Mouse (Mus musculus) embryonic facial prominence, embryonic 12.5 days (tissue): ENCODE results near the gene Nhsl2. TPM values are rescaled to one million over a fixed set of nuclear protein-coding genes. Genes with fewer than 3 reads are reported as not detected.
"Not testable (repeated sequence)": the region's sequence is repeated elsewhere in the genome, so short reads cannot be mapped to it uniquely, and the experiment has no call there.

Source experiments
- ATAC-seq: fragments of 200-750 bp; cut with Nextera tagmentation; 2 replicates; pipeline ENCODE4 v1.8.0; 2017; ENCODE audit not compliant: insufficient number of reproducible peaks, insufficient read depth, low FRiP score, low TSS enrichment
- H3K27ac ChIP-seq: fragments of 300-500 bp; sonication (generic); 2 replicates; pipeline ENCODE4 v1.5.1; 2016; ENCODE audit warnings: mild to moderate bottlenecking
- H3K27me3 ChIP-seq: fragments of 300-500 bp; sonication (generic); 2 replicates; pipeline ENCODE4 v1.6.1; 2016; ENCODE audit warnings: mild to moderate bottlenecking, moderate library complexity
- H3K36me3 ChIP-seq: fragments of 300-500 bp; sonication (generic); 2 replicates; pipeline ENCODE4 v1.6.1; 2016; ENCODE audit warnings: mild to moderate bottlenecking
- H3K4me1 ChIP-seq: fragments of 300-500 bp; sonication (generic); 2 replicates; pipeline ENCODE4 v1.6.1; 2016
- H3K4me2 ChIP-seq: fragments of 300-500 bp; sonication (generic); replicated peaks from 2 replicates; pipeline ENCODE4 v1.6.1; 2016; ENCODE audit warnings: mild to moderate bottlenecking, moderate library complexity
- H3K4me3 ChIP-seq: fragments of 300-500 bp; sonication (generic); 2 replicates; pipeline ENCODE4 v1.5.1; 2016; ENCODE audit warnings: mild to moderate bottlenecking
- H3K9ac ChIP-seq: fragments of 300-500 bp; sonication (generic); 2 replicates; pipeline ENCODE4 v1.6.1; 2016; ENCODE audit warnings: mild to moderate bottlenecking, moderate library complexity
- H3K9me3 ChIP-seq: fragments of 300-500 bp; sonication (generic); 2 replicates; pipeline ENCODE4 v1.6.1; 2016; ENCODE audit warnings: mild to moderate bottlenecking, moderate library complexity
- WGBS: fragments of 180-500 bp; shearing (Covaris S2); methylation state at CpG from one replicate; pipeline ENCODE4 v1.1.7; 2016; 5-methylcytosine and 5-hydroxymethylcytosine counted together
- polyA plus RNA-seq: library from polyadenylated mRNA; unstranded; fragments of >200 nt; fragmentation: Nextera tagmentation; extraction: Ambion mirVana; gene quantifications from 2 replicates; pipeline ENCODE4 v1.2.1, GENCODE M21; 2016

Nhsl2 gene
- 20.1 and 21.6 TPM in 2 replicates for polyA plus RNA-seq

GRCm38 (mm10) chrX:101849281-101849821, at the start of gene Nhsl2:
Gene Nhsl2 (plus strand): TSS chrX:101849385.
- Histone ChIP-seq H3K27ac (peak within 1 kb of the TSS; percentile 41; the same call in 1 of the 2 replicates), H3K4me1 (peaks cover 7% of the 10 kb centered on the region; the same call in 1 of the 2 replicates), H3K36me3 (no peaks in the 10 kb centered on the region), H3K9me3 (no peaks in the 10 kb centered on the region), H3K4me3 (peak within 1 kb of the TSS; percentile 54), H3K4me2 (peak within 1 kb of the TSS; percentile 63), H3K9ac (peak within 1 kb of the TSS; percentile 64), H3K27me3 (peaks cover 61% of the 10 kb centered on the region)
- 26% methylated on average over 38 of the region's 58 CpGs for WGBS
- peak; percentile 91 for ATAC-seq

GRCm38 (mm10) chrX:101805512-101805911, 43.7 kb upstream of the Nhsl2 start:
- no peak overlapping the region for H3K4me2 ChIP-seq
- no peaks in the 10 kb centered on the region for H3K4me1 ChIP-seq
- no peak for ATAC-seq
- H3K36me3 ChIP-seq: no peaks in the 10 kb centered on the region
- WGBS: 28% methylated on average over 2 of the region's 2 CpGs
- no peak overlapping the region for H3K27ac ChIP-seq
- H3K4me3 ChIP-seq: no peak overlapping the region
- no peaks in the 10 kb centered on the region for H3K9me3 ChIP-seq
- H3K27me3 ChIP-seq: peaks cover 4% of the 10 kb centered on the region
- H3K9ac ChIP-seq: no peak overlapping the region

- Histone ChIP-seq H3K36me3 (no peaks in the 10 kb centered on the region), H3K9ac (no peak overlapping the region), H3K27me3 (peaks cover 3% of the 10 kb centered on the region; the same call in 1 of the 2 replicates), H3K9me3 (no peaks in the 10 kb centered on the region), H3K27ac (no peak overlapping the region), H3K4me1 (no peaks in the 10 kb centered on the region), H3K4me2 (no peak overlapping the region), H3K4me3 (no peak overlapping the region)
- ATAC-seq: no peak
- WGBS: 58% methylated on average over 3 of the region's 3 CpGs
These were observed 37.4 kb upstream of the Nhsl2 start for GRCm38 (mm10) chrX:101811750-101812149.

GRCm38 (mm10) chrX:101819163-101819562, 30.0 kb upstream of the Nhsl2 start:
- ATAC-seq: no peak
- no peaks in the 10 kb centered on the region for H3K4me1 ChIP-seq
- H3K9ac ChIP-seq: no peak overlapping the region
- H3K4me2 ChIP-seq: no peak overlapping the region
- peaks cover 12% of the 10 kb centered on the region; the same call in 1 of the 2 replicates for H3K27me3 ChIP-seq
- no peak overlapping the region for H3K4me3 ChIP-seq
- H3K9me3 ChIP-seq: no peaks in the 10 kb centered on the region
- H3K36me3 ChIP-seq: no peaks in the 10 kb centered on the region
- 68% methylated on average over 1 of the region's 1 CpGs for WGBS
- H3K27ac ChIP-seq: no peak overlapping the region

GRCm38 (mm10) chrX:101819980-101820379, 29.2 kb upstream of the Nhsl2 start:
- not testable (repeated sequence) for ATAC-seq, H3K9me3 ChIP-seq, H3K27ac ChIP-seq, H3K4me1 ChIP-seq, H3K4me2 ChIP-seq, H3K36me3 ChIP-seq, H3K4me3 ChIP-seq, H3K9ac ChIP-seq
- peaks cover 12% of the 10 kb centered on the region; the same call in 1 of the 2 replicates for H3K27me3 ChIP-seq

GRCm38 (mm10) chrX:101847191-101847795, 1.9 kb upstream of the Nhsl2 start:
- H3K4me3 ChIP-seq: no peak overlapping the region
- H3K27me3 ChIP-seq: peaks cover 54% of the 10 kb centered on the region
- no peak for ATAC-seq

GRCm38 (mm10) chrX:101849901-101850551, 841 bp downstream of the Nhsl2 start:
- peaks cover 7% of the 10 kb centered on the region; the same call in 1 of the 2 replicates for H3K4me1 ChIP-seq
- H3K27ac ChIP-seq: no peak overlapping the region
- peak overlapping the region; percentile 63 for H3K4me2 ChIP-seq
- WGBS: 21% methylated on average over 59 of the region's 59 CpGs
- H3K9ac ChIP-seq: peak overlapping the region; percentile 64
- peaks cover 60% of the 10 kb centered on the region for H3K27me3 ChIP-seq
- no peaks in the 10 kb centered on the region for H3K9me3 ChIP-seq
- peak overlapping the region; percentile 54 for H3K4me3 ChIP-seq
- peak; percentile 54; the same call in 1 of the 2 replicates for ATAC-seq
- H3K36me3 ChIP-seq: no peaks in the 10 kb centered on the region

More at GRCm38 (mm10) chrX:101847191-101847795, 1.9 kb upstream of the Nhsl2 start:
- peaks cover 7% of the 10 kb centered on the region; the same call in 1 of the 2 replicates for H3K4me1 ChIP-seq
- H3K27ac ChIP-seq: no peak overlapping the region
- H3K36me3 ChIP-seq: no peaks in the 10 kb centered on the region
- 39% methylated on average over 5 of the region's 5 CpGs for WGBS
- no peaks in the 10 kb centered on the region for H3K9me3 ChIP-seq
- H3K4me2 ChIP-seq: no peak overlapping the region
- no peak overlapping the region for H3K9ac ChIP-seq

GRCm38 (mm10) chrX:101851566-101852354, 2.6 kb downstream of the Nhsl2 start:
- 51% methylated on average over 7 of the region's 7 CpGs for WGBS
- Histone ChIP-seq H3K4me3 (no peak overlapping the region), H3K27ac (no peak overlapping the region), H3K4me1 (peaks cover 5% of the 10 kb centered on the region; the same call in 1 of the 2 replicates), H3K9ac (no peak overlapping the region), H3K27me3 (peaks cover 50% of the 10 kb centered on the region), H3K9me3 (no peaks in the 10 kb centered on the region), H3K36me3 (no peaks in the 10 kb centered on the region), H3K4me2 (no peak overlapping the region)
- no peak for ATAC-seq

- no peak overlapping the region for H3K9ac ChIP-seq
- 0 out of 2 replicates have a peak, but pooled peaks cover 11% of the 10 kb centered on the region for H3K27me3 ChIP-seq
- H3K9me3 ChIP-seq: no peaks in the 10 kb centered on the region
- ATAC-seq: no peak
- H3K27ac ChIP-seq: no peak overlapping the region
- WGBS: 70% methylated on average over 4 of the region's 4 CpGs
- H3K4me3 ChIP-seq: no peak overlapping the region
- no peak overlapping the region for H3K4me2 ChIP-seq
- H3K4me1 ChIP-seq: no peaks in the 10 kb centered on the region
- no peaks in the 10 kb centered on the region for H3K36me3 ChIP-seq
These were observed 14.6 kb downstream of the Nhsl2 start for GRCm38 (mm10) chrX:101863666-101864378.

GRCm38 (mm10) chrX:101864788-101865187, 15.6 kb downstream of the Nhsl2 start:
- no peaks in the 10 kb centered on the region for H3K36me3 ChIP-seq
- H3K4me2 ChIP-seq: no peak overlapping the region
- no peak for ATAC-seq
- 58% methylated on average over 5 of the region's 5 CpGs for WGBS
- H3K27me3 ChIP-seq: 0 out of 2 replicates have a peak, but pooled peaks cover 7% of the 10 kb centered on the region
- H3K4me1 ChIP-seq: no peaks in the 10 kb centered on the region
- H3K9ac ChIP-seq: no peak overlapping the region
- no peak overlapping the region for H3K27ac ChIP-seq
- no peak overlapping the region for H3K4me3 ChIP-seq
- H3K9me3 ChIP-seq: no peaks in the 10 kb centered on the region

GRCm38 (mm10) chrX:101874147-101874546, 25.0 kb downstream of the Nhsl2 start:
- Histone ChIP-seq H3K4me2 (no peak overlapping the region), H3K4me1 (no peaks in the 10 kb centered on the region), H3K9me3 (no peaks in the 10 kb centered on the region), H3K4me3 (no peak overlapping the region), H3K36me3 (no peaks in the 10 kb centered on the region), H3K27ac (no peak overlapping the region), H3K27me3 (peaks cover 19% of the 10 kb centered on the region; the same call in 1 of the 2 replicates), H3K9ac (no peak overlapping the region)
- ATAC-seq: no peak
- WGBS: 80% methylated on average over 3 of the region's 3 CpGs
